Mouse (Mus musculus): ENCODE measurements around the gene Mndal. TPM values are rescaled to one million over a fixed set of nuclear protein-coding genes. Genes with fewer than 3 reads are reported as not detected.
A peak's percentile ranks its signal among the peaks of the same experiment; 100 is the strongest.
"Not testable (repeated sequence)": the region's sequence is repeated elsewhere in the genome, so short reads cannot be mapped to it uniquely, and the experiment has no call there.

Gene Mndal
- 0.19 and 0.27 TPM in 2 replicates for total RNA-seq (2014; rRNA removed)
- 1.5 and 1.8 TPM in 2 replicates for polyA plus RNA-seq (2015; fragmentation: Nextera tagmentation; extraction: Ambion mirVana)

GRCm38 (mm10) chr1:173941924-173942779 lies at the start of gene Mndal, which contains the start of gene Ifi203:
TSS of gene Mndal (minus strand) at chr1:173942491.
TSS of gene Ifi203 (minus strand) at chr1:173942672.
- not testable (repeated sequence) for H3K27me3 ChIP-seq (ENCODE audit: insufficient read depth, low read length); H3K9ac ChIP-seq (replicated peaks; ENCODE audit: low read length, poor library complexity, severe bottlenecking); H3K27ac ChIP-seq (ENCODE audit: low read depth, low read length); H3K4me2 ChIP-seq (ENCODE audit: low read depth, low read length, poor library complexity, severe bottlenecking); ATAC-seq (ENCODE audit: low FRiP score); H3K4me3 ChIP-seq (ENCODE audit: low read depth, low read length); H3K9me3 ChIP-seq (ENCODE audit: low read length); DNase-seq (ENCODE audit: low spot score); H3K36me3 ChIP-seq (ENCODE audit: insufficient read depth, low read length); H3K4me1 ChIP-seq (ENCODE audit: insufficient read depth, low read length)
- 70% methylated on average over 3 of the region's 3 CpGs for WGBS

- 84% methylated on average over 6 of the region's 6 CpGs for WGBS
- ATAC-seq (ENCODE audit: low FRiP score): not testable (repeated sequence)
These were observed 40.5 kb upstream of the Mndal start, which contains the start of gene Ifi202b for GRCm38 (mm10) chr1:173982694-173983305. TSS of gene Ifi202b (minus strand) at chr1:173982744.

GRCm38 (mm10) chr1:173981038-173981437 lies 38.7 kb upstream of the Mndal start:
- H3K4me3 ChIP-seq (ENCODE audit: low read depth, low read length); H3K36me3 ChIP-seq (ENCODE audit: insufficient read depth, low read length); H3K27ac ChIP-seq (ENCODE audit: low read depth, low read length); H3K9ac ChIP-seq (replicated peaks; ENCODE audit: low read length, poor library complexity, severe bottlenecking); H3K27me3 ChIP-seq (ENCODE audit: insufficient read depth, low read length); H3K4me2 ChIP-seq (ENCODE audit: low read depth, low read length, poor library complexity, severe bottlenecking); H3K9me3 ChIP-seq (ENCODE audit: low read length); ATAC-seq (ENCODE audit: low FRiP score); DNase-seq (ENCODE audit: low spot score); H3K4me1 ChIP-seq (ENCODE audit: insufficient read depth, low read length): not testable (repeated sequence)
- WGBS: 60% methylated on average over 3 of the region's 3 CpGs

More at GRCm38 (mm10) chr1:173982694-173983305, 40.5 kb upstream of the Mndal start, which contains the start of gene Ifi202b:
- H3K4me3 ChIP-seq (ENCODE audit: low read depth, low read length); H3K9me3 ChIP-seq (ENCODE audit: low read length); H3K4me2 ChIP-seq (ENCODE audit: low read depth, low read length, poor library complexity, severe bottlenecking); H3K27me3 ChIP-seq (ENCODE audit: insufficient read depth, low read length); H3K9ac ChIP-seq (replicated peaks; ENCODE audit: low read length, poor library complexity, severe bottlenecking); DNase-seq (ENCODE audit: low spot score); H3K27ac ChIP-seq (ENCODE audit: low read depth, low read length); H3K4me1 ChIP-seq (ENCODE audit: insufficient read depth, low read length); H3K36me3 ChIP-seq (ENCODE audit: insufficient read depth, low read length): not testable (repeated sequence)

- TF ChIP-seq CTCF (IDR thresholded peaks at IDR 0.05): no peak
- no peaks in the 10 kb centered on the region for H3K27me3 ChIP-seq (ENCODE audit: insufficient read depth, low read length)
- ATAC-seq (ENCODE audit: low FRiP score) (no peak), DNase-seq (ENCODE audit: low spot score) (no peak)
- no peak overlapping the region for H3K4me3 ChIP-seq (ENCODE audit: low read depth, low read length)
- H3K4me1 ChIP-seq (ENCODE audit: insufficient read depth, low read length): no peaks in the 10 kb centered on the region
- H3K27ac ChIP-seq (ENCODE audit: low read depth, low read length): no peak overlapping the region
- H3K4me2 ChIP-seq (ENCODE audit: low read depth, low read length, poor library complexity, severe bottlenecking): no peak overlapping the region
- no peaks in the 10 kb centered on the region for H3K9me3 ChIP-seq (ENCODE audit: low read length)
- H3K36me3 ChIP-seq (ENCODE audit: insufficient read depth, low read length): no peaks in the 10 kb centered on the region
- no peak overlapping the region for H3K9ac ChIP-seq (replicated peaks; ENCODE audit: low read length, poor library complexity, severe bottlenecking)
These were observed 35.3 kb upstream of the Mndal start for GRCm38 (mm10) chr1:173977622-173978021.

GRCm38 (mm10) chr1:173973111-173973510 lies 30.8 kb upstream of the Mndal start:
- no peak for ATAC-seq (ENCODE audit: low FRiP score)
- H3K9ac ChIP-seq (replicated peaks; ENCODE audit: low read length, poor library complexity, severe bottlenecking): no peak overlapping the region
- H3K4me3 ChIP-seq (ENCODE audit: low read depth, low read length): no peak overlapping the region
- H3K27ac ChIP-seq (ENCODE audit: low read depth, low read length): no peak overlapping the region
- no peak overlapping the region for H3K4me2 ChIP-seq (ENCODE audit: low read depth, low read length, poor library complexity, severe bottlenecking)
- DNase-seq (ENCODE audit: low spot score): peak; percentile 21
- no peaks in the 10 kb centered on the region for H3K36me3 ChIP-seq (ENCODE audit: insufficient read depth, low read length)
- no peak for TF ChIP-seq CTCF (IDR thresholded peaks at IDR 0.05)
- no peaks in the 10 kb centered on the region for H3K27me3 ChIP-seq (ENCODE audit: insufficient read depth, low read length)
- no peaks in the 10 kb centered on the region for H3K4me1 ChIP-seq (ENCODE audit: insufficient read depth, low read length)
- no peaks in the 10 kb centered on the region for H3K9me3 ChIP-seq (ENCODE audit: low read length)

- 79% methylated on average over 1 of the region's 1 CpGs for WGBS
- H3K9me3 ChIP-seq (ENCODE audit: low read length); ATAC-seq (ENCODE audit: low FRiP score); H3K4me3 ChIP-seq (ENCODE audit: low read depth, low read length); H3K4me1 ChIP-seq (ENCODE audit: insufficient read depth, low read length); DNase-seq (ENCODE audit: low spot score); H3K36me3 ChIP-seq (ENCODE audit: insufficient read depth, low read length); H3K27ac ChIP-seq (ENCODE audit: low read depth, low read length); H3K4me2 ChIP-seq (ENCODE audit: low read depth, low read length, poor library complexity, severe bottlenecking); H3K9ac ChIP-seq (replicated peaks; ENCODE audit: low read length, poor library complexity, severe bottlenecking); H3K27me3 ChIP-seq (ENCODE audit: insufficient read depth, low read length): not testable (repeated sequence)
These were observed 19.2 kb upstream of the Mndal start for GRCm38 (mm10) chr1:173961491-173961890.

GRCm38 (mm10) chr1:173959998-173960397 lies 17.7 kb upstream of the Mndal start:
- not testable (repeated sequence) for DNase-seq (ENCODE audit: low spot score); H3K27me3 ChIP-seq (ENCODE audit: insufficient read depth, low read length); H3K4me3 ChIP-seq (ENCODE audit: low read depth, low read length); H3K36me3 ChIP-seq (ENCODE audit: insufficient read depth, low read length); H3K9ac ChIP-seq (replicated peaks; ENCODE audit: low read length, poor library complexity, severe bottlenecking); H3K4me2 ChIP-seq (ENCODE audit: low read depth, low read length, poor library complexity, severe bottlenecking); H3K9me3 ChIP-seq (ENCODE audit: low read length); ATAC-seq (ENCODE audit: low FRiP score); H3K4me1 ChIP-seq (ENCODE audit: insufficient read depth, low read length); H3K27ac ChIP-seq (ENCODE audit: low read depth, low read length)
- WGBS: 62% methylated on average over 3 of the region's 3 CpGs

DNA sequence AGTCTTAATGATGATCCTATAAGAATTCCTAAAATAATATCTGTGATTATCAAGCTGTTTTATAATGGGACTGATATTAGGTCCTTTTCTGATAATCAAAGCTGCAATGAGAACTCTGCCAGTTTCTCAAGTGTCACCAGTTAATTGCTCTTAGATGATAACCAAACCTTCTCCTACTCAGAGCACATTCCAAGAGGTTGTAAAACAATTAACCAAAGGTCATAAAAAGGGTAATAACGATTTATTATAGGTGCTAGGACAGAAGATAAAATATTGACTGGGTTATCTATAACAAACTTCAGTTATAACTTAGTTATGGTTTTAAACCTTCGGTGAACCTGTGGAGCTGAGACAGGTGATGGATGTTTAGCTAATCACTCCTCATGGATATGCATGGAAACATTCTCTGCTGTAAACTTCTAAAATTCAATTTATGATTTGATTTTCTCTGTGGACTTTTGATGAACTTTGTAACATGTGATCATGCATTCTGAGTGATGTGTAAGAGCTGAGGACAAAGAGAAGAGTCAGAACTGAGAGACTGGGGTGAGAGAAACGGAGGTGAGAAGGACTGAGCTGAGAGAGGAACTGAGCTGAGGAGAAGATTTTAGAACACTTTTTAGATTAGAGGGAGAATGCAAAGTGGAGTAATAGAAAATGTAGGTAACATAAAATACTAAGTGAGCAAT lies 13.7 kb upstream of the Mndal start:
- H3K4me2 ChIP-seq (ENCODE audit: low read depth, low read length, poor library complexity, severe bottlenecking); H3K4me3 ChIP-seq (ENCODE audit: low read depth, low read length); H3K4me1 ChIP-seq (ENCODE audit: insufficient read depth, low read length); H3K36me3 ChIP-seq (ENCODE audit: insufficient read depth, low read length); ATAC-seq (ENCODE audit: low FRiP score); H3K9me3 ChIP-seq (ENCODE audit: low read length); H3K27ac ChIP-seq (ENCODE audit: low read depth, low read length); H3K27me3 ChIP-seq (ENCODE audit: insufficient read depth, low read length); H3K9ac ChIP-seq (replicated peaks; ENCODE audit: low read length, poor library complexity, severe bottlenecking); DNase-seq (ENCODE audit: low spot score): not testable (repeated sequence)
- 80% methylated on average over 3 of the region's 3 CpGs for WGBS

Measured in midbrain, postnatal 0 days (tissue).